Mouse (Mus musculus) forebrain, embryonic 14.5 days (tissue): ENCODE data around the gene Sar1a. TPM values are rescaled to one million over a fixed set of nuclear protein-coding genes. Genes with fewer than 3 reads are reported as not detected.

Experiments used
- ATAC-seq: fragments of 200-750 bp; cut with Nextera tagmentation; 2 replicates; pipeline ENCODE4 v1.8.0; 2017; ENCODE audit warnings: mild to moderate bottlenecking, moderate library complexity
- DNase-seq: peaks from one replicate; pipeline ENCODE4 v3.0.0-alpha.2; 2015; ENCODE audit warnings: low spot score
- H3K27ac ChIP-seq: fragments of 300-500 bp; sonication (generic); 2 replicates; pipeline ENCODE4 v1.5.1; 2014; ENCODE audit warnings: low read depth, mild to moderate bottlenecking, control low read depth, low read length, moderate library complexity
- H3K27me3 ChIP-seq: fragments of 300-500 bp; sonication (generic); replicated peaks from 2 replicates; pipeline ENCODE4 v1.6.1; 2014; ENCODE audit warnings: low read length, control low read depth, mixed read lengths; ENCODE audit not compliant: control insufficient read depth, insufficient read depth
- H3K36me3 ChIP-seq: fragments of 300-500 bp; sonication (generic); 2 replicates; pipeline ENCODE4 v1.6.1; 2014; ENCODE audit warnings: low read length, control low read depth; ENCODE audit not compliant: control insufficient read depth, insufficient read depth
- H3K4me1 ChIP-seq: fragments of 300-500 bp; sonication (generic); 2 replicates; pipeline ENCODE4 v1.6.1; 2014; ENCODE audit warnings: antibody characterized with exemption, low read length, control low read depth; ENCODE audit not compliant: control insufficient read depth, insufficient read depth
- H3K4me2 ChIP-seq: fragments of 300-500 bp; sonication (generic); 2 replicates; pipeline ENCODE4 v1.6.1; 2014; ENCODE audit warnings: mild to moderate bottlenecking, control low read depth, low read length
- H3K4me3 ChIP-seq: fragments of 300-500 bp; sonication (generic); 2 replicates; pipeline ENCODE4 v1.5.1; 2014; ENCODE audit warnings: low read depth, low read length, control low read depth
- H3K9ac ChIP-seq: fragments of 300-500 bp; sonication (generic); 2 replicates; pipeline ENCODE4 v1.6.1; 2014; ENCODE audit warnings: mild to moderate bottlenecking, low read length, control low read depth, moderate library complexity
- H3K9me3 ChIP-seq: fragments of 300-500 bp; sonication (generic); replicated peaks from 2 replicates; pipeline ENCODE4 v1.6.1; 2016; ENCODE audit warnings: low read length, control low read depth, mixed read lengths; ENCODE audit not compliant: control insufficient read depth
- WGBS: fragments of 180-500 bp; shearing (Covaris S2); extraction: QIAGEN DNeasy Blood & Tissue Kit; methylation state at CpG from one replicate; pipeline ENCODE4 v1.1.7; 2014; 5-methylcytosine and 5-hydroxymethylcytosine counted together
- polyA plus RNA-seq: library from polyadenylated mRNA; unstranded; fragments of >200 nt; fragmentation: Nextera tagmentation; extraction: Ambion mirVana; gene quantifications from 2 replicates; pipeline ENCODE4 v1.2.1, GENCODE M21; 2014

The Sar1a gene
- polyA plus RNA-seq, 1 experiment from 2014 or later = 245 TPM

GRCm38 (mm10) chr10:61717406-61718296, 37.6 kb downstream of the Sar1a start:
- H3K36me3 ChIP-seq = no peaks in the 10 kb centered on the region
- ATAC-seq (no peak), DNase-seq (no peak)
- no peaks in the 10 kb centered on the region for H3K27me3 ChIP-seq
- no peak overlapping the region for H3K9ac ChIP-seq
- H3K4me2 ChIP-seq = no peak overlapping the region
- H3K27ac ChIP-seq = no peak overlapping the region
- H3K9me3 ChIP-seq = no peaks in the 10 kb centered on the region
- H3K4me1 ChIP-seq = peaks cover 3% of the 10 kb centered on the region; the same call in 1 of the 2 replicates
- H3K4me3 ChIP-seq = no peak overlapping the region
- WGBS = 90% methylated on average over 12 of the region's 12 CpGs

DNA sequence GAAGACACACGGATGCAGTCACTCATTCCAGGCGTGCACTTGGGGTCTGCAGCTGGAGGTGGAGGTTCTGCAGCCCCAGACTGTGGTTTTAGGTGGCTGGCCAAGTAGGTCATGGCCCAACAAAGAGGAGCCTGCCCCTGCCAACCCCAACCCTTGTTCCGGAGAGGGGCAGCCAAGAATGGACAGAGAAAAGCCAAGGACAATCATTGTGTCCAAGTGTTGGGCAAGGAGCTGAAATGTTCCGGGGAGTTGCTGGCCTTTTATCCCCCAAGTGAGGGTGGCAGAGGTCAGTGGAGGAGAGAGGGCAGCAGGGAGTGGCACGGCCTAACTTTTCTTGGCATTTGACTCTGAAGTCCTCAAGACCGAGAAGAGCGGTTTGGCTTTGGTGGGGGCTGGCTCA, 40.2 kb downstream of the Sar1a start:
- Histone ChIP-seq H3K9ac (no peak overlapping the region), H3K4me1 (peaks cover 3% of the 10 kb centered on the region; the same call in 1 of the 2 replicates), H3K36me3 (no peaks in the 10 kb centered on the region), H3K4me2 (no peak overlapping the region), H3K27me3 (no peaks in the 10 kb centered on the region), H3K4me3 (no peak overlapping the region), H3K9me3 (no peaks in the 10 kb centered on the region), H3K27ac (no peak overlapping the region)
- ATAC-seq = no peak
- no peak for DNase-seq
- WGBS = 88% methylated on average over 7 of the region's 7 CpGs

DNA sequence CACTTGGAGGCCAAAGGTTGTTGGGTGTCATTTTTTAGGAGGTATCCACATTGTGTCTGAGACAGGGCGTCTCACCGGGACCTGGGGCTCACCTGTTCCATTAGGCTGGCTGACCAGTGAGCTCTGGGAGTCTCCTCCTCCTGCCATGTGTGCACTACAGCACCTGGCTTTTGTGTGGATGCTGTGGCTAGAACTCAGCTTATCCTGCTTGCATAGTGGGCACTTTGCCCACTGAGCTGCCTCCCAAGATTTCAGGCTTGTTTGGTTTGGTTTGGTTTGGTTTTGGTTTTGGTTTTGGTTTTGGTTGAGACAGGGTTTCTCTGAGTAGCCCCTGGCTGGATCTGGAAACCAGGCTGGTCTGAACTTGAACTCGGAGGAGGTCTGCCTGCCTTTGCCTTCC, 42.1 kb downstream of the Sar1a start:
- Histone ChIP-seq H3K4me3 (no peak overlapping the region), H3K9me3 (no peaks in the 10 kb centered on the region), H3K9ac (no peak overlapping the region), H3K4me1 (no peaks in the 10 kb centered on the region), H3K36me3 (no peaks in the 10 kb centered on the region), H3K27me3 (no peaks in the 10 kb centered on the region), H3K27ac (no peak overlapping the region), H3K4me2 (no peak overlapping the region)
- DNase-seq (no peak), ATAC-seq (no peak)
- WGBS = 87% methylated on average over 3 of the region's 3 CpGs

DNA sequence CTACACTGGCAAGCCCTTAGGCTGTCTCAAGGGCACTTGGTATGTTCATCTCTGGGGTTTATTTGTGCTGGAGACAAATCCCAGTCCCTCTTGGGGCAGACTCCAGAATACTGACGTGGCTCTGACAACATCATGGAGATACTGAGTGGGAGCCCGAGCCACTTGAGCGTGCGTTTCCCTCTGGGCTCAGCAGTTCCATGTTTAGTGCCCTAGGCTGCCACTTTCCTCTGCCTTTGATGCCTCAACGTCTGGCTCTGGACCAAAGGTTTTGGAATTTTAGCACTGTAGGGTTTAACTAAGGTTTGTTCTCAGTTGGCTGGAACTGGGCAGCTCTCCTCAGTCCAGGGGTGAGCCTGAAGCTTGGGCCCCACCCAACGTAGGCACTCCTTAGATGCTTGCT, 43.2 kb downstream of the Sar1a start:
- 73% methylated on average over 6 of the region's 6 CpGs for WGBS
- no peak overlapping the region for H3K4me3 ChIP-seq

GRCm38 (mm10) chr10:61729181-61729580, 49.1 kb downstream of the Sar1a start:
- WGBS = 86% methylated on average over 11 of the region's 11 CpGs
- no peak overlapping the region for H3K4me2 ChIP-seq
- no peaks in the 10 kb centered on the region for H3K4me1 ChIP-seq
- no peak for DNase-seq
- ATAC-seq = no peak
- H3K36me3 ChIP-seq = no peaks in the 10 kb centered on the region
- no peak overlapping the region for H3K9ac ChIP-seq
- H3K9me3 ChIP-seq = no peaks in the 10 kb centered on the region
- no peaks in the 10 kb centered on the region for H3K27me3 ChIP-seq
- no peak overlapping the region for H3K4me3 ChIP-seq
- no peak overlapping the region for H3K27ac ChIP-seq

More for the DNA sequence above, 43.2 kb downstream of the Sar1a start:
- ATAC-seq (no peak), DNase-seq (no peak)
- H3K4me2 ChIP-seq = no peak overlapping the region
- H3K4me1 ChIP-seq = no peaks in the 10 kb centered on the region
- no peaks in the 10 kb centered on the region for H3K27me3 ChIP-seq
- H3K27ac ChIP-seq = no peak overlapping the region
- no peaks in the 10 kb centered on the region for H3K9me3 ChIP-seq
- no peak overlapping the region for H3K9ac ChIP-seq
- no peaks in the 10 kb centered on the region for H3K36me3 ChIP-seq

- Histone ChIP-seq H3K9ac (no peak overlapping the region), H3K36me3 (no peaks in the 10 kb centered on the region), H3K4me3 (no peak overlapping the region), H3K9me3 (no peaks in the 10 kb centered on the region), H3K27me3 (no peaks in the 10 kb centered on the region), H3K4me1 (no peaks in the 10 kb centered on the region), H3K4me2 (no peak overlapping the region), H3K27ac (no peak overlapping the region)
- DNase-seq (no peak), ATAC-seq (no peak)
- 94% methylated on average over 6 of the region's 6 CpGs for WGBS
These were observed 50.1 kb downstream of the Sar1a start for GRCm38 (mm10) chr10:61730171-61730570.

DNA sequence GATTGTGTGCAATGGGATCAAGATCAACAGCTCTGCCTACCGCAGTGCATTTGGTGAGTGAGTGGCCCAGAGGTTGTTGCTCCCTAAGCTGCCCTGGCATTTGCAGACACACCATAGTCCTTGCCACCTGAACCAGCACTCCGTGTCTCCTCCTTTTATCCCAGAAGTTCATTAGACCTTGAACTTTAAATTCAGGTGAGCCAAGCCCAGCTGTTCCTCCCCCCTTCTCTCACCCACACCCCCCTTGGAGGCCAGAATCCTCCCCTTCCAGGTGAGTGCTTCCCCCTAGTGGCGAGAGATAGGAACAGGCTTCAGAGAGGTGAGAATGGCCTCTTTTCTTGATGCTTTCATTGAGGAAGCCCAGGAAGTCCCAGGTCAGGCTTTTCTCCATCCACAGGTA, 54.3 kb downstream of the Sar1a start:
- ATAC-seq = no peak
- WGBS = 44% methylated on average over 3 of the region's 3 CpGs

DNA sequence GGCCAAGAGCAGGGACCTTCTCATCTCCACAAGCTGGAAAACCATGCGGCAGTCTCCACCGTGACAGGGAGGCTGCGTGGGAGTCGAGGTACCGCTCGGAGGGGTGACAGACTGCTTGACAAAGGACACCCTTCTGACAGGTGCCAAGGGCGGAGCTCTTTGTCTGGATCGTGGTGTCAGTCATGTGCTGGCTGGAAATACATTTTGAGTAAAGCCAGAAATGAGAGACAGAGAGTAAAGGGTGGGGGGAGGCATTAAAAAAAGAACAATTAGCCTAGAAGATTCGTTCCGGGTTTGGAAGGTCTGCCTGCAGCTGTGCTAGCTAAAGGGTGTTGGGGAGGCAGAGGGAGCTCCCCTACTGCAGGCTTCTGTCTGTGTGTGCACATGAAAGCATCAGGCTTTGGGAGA, 56.6 kb downstream of the Sar1a start:
- H3K27me3 ChIP-seq = no peaks in the 10 kb centered on the region
- peak; percentile 19 for DNase-seq
- H3K27ac ChIP-seq = peak overlapping the region; percentile 62
- H3K4me1 ChIP-seq = no peaks in the 10 kb centered on the region
- peak; percentile 57; the same call in 1 of the 2 replicates for ATAC-seq
- no peaks in the 10 kb centered on the region for H3K9me3 ChIP-seq
- H3K4me3 ChIP-seq = no peak overlapping the region
- H3K4me2 ChIP-seq = no peak overlapping the region
- H3K9ac ChIP-seq = 0 out of 2 replicates have a peak overlapping the region, but pooled peaks have one; percentile 13
- 78% methylated on average over 10 of the region's 10 CpGs for WGBS
- H3K36me3 ChIP-seq = peaks cover 52% of the 10 kb centered on the region

More for the DNA sequence above, 54.3 kb downstream of the Sar1a start:
- Histone ChIP-seq H3K9me3 (no peaks in the 10 kb centered on the region), H3K9ac (no peak overlapping the region), H3K27me3 (no peaks in the 10 kb centered on the region), H3K4me3 (no peak overlapping the region), H3K4me1 (no peaks in the 10 kb centered on the region), H3K27ac (no peak overlapping the region), H3K36me3 (peaks cover 29% of the 10 kb centered on the region), H3K4me2 (no peak overlapping the region)
- DNase-seq = peak; percentile 43

- H3K9me3 ChIP-seq = no peaks in the 10 kb centered on the region
- no peaks in the 10 kb centered on the region for H3K4me1 ChIP-seq
- no peak overlapping the region for H3K27ac ChIP-seq
- ATAC-seq = no peak
- DNase-seq = no peak
- WGBS = 96% methylated on average over 1 of the region's 1 CpGs
- no peak overlapping the region for H3K9ac ChIP-seq
- no peak overlapping the region for H3K4me3 ChIP-seq
- no peaks in the 10 kb centered on the region for H3K27me3 ChIP-seq
- no peak overlapping the region for H3K4me2 ChIP-seq
- H3K36me3 ChIP-seq = peaks cover 61% of the 10 kb centered on the region
These were observed 57.4 kb downstream of the Sar1a start for GRCm38 (mm10) chr10:61737537-61737936.
